Mouse (Mus musculus) kidney, adult 2 months (tissue): ENCODE measurements around the gene Rtn2.

Experiments
- CTCF ChIP-seq: fragments of 200-500 bp; conservative IDR thresholded peaks from 2 replicates; pipeline ENCODE4 v1.5.1; 2011; ENCODE audit warnings: low read depth, mild to moderate bottlenecking, control low read depth, low read length, moderate library complexity, mixed read lengths; ENCODE audit not compliant: insufficient read depth, insufficient read length
- POLR2A ChIP-seq: fragments of 200-500 bp; IDR thresholded peaks from one replicate; pipeline ENCODE4 v1.6.1; 2011; ENCODE audit warnings: low read depth, low read length, control low read depth

DNA sequence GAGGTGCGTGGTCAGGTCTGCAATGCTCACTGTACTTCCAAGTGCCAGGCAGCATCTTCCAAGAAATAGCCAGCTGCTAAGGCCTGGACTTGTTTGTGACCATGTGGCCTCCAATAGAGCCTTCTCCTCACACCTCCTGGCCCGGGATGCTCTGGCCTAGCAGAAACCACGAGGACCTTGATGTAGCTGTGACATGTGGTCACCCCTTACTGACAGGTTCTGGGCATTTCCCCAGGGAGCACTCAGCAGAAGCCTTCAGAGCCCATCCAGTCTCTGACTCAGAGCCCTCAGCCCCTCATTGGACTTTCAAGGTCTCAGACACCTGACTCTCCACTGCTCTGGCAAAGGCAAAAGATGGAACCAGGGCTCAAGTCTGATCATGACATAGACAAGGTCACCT lies 37.3 kb upstream of the Rtn2 start:
- TF ChIP-seq CTCF (no peak), POLR2A (no peak)
